Mouse (Mus musculus) G1E (cell line): ENCODE results near the gene Irak2.

Experiments
- CTCF ChIP-seq: IDR thresholded peaks from 2 replicates; pipeline ENCODE4 v1.5.1; 2012; ENCODE audit warnings: low read depth, low read length, inconsistent platforms, mixed read lengths
- GATA1 ChIP-seq: IDR thresholded peaks from 2 replicates; pipeline ENCODE4 v1.6.1; 2012; ENCODE audit warnings: borderline replicate concordance, low read length, inconsistent platforms, mixed read lengths

GRCm38 (mm10) chr6:113656847-113657246 lies 18.6 kb downstream of the Irak2 start:
- no peak for TF ChIP-seq GATA1
- TF ChIP-seq CTCF: no peak
